Mouse (Mus musculus) heart, postnatal 0 days (tissue): ENCODE data around the gene Vezf1. TPM values are rescaled to one million over a fixed set of nuclear protein-coding genes. Genes with fewer than 3 reads are reported as not detected.
A peak's percentile ranks its signal among the peaks of the same experiment; 100 is the strongest.

ENCODE experiments used
- ATAC-seq: fragments of 200-750 bp; cut with Nextera tagmentation; 2 replicates; pipeline ENCODE4 v1.8.0; 2017; ENCODE audit warnings: low read depth, moderate number of reproducible peaks, moderate library complexity; ENCODE audit not compliant: insufficient read depth
- DNase-seq: peaks from one replicate; pipeline ENCODE4 v3.0.0-alpha.2; 2016; ENCODE audit warnings: low spot score
- H3K27ac ChIP-seq: fragments of 300-500 bp; sonication (generic); 2 replicates; pipeline ENCODE4 v1.5.1; 2014; ENCODE audit warnings: low read depth, mild to moderate bottlenecking
- H3K27me3 ChIP-seq: fragments of 300-500 bp; sonication (generic); 2 replicates; pipeline ENCODE4 v1.6.1; 2014; ENCODE audit warnings: low read length, mixed read lengths; ENCODE audit not compliant: control insufficient read depth, insufficient read depth
- H3K36me3 ChIP-seq: fragments of 300-500 bp; sonication (generic); replicated peaks from 2 replicates; pipeline ENCODE4 v1.6.1; 2014; ENCODE audit warnings: low read length, mixed read lengths; ENCODE audit not compliant: control insufficient read depth, insufficient read depth
- H3K4me1 ChIP-seq: fragments of 300-500 bp; sonication (generic); 2 replicates; pipeline ENCODE4 v1.6.1; 2014; ENCODE audit warnings: antibody characterized with exemption; ENCODE audit not compliant: control insufficient read depth, insufficient read depth
- H3K4me2 ChIP-seq: fragments of 300-500 bp; sonication (generic); 2 replicates; pipeline ENCODE4 v1.6.1; 2014; ENCODE audit warnings: low read depth, mild to moderate bottlenecking, low read length, moderate library complexity
- H3K4me3 ChIP-seq: fragments of 300-500 bp; sonication (generic); 2 replicates; pipeline ENCODE4 v1.5.1; 2014; ENCODE audit warnings: low read depth, low read length
- H3K9ac ChIP-seq: fragments of 300-500 bp; sonication (generic); replicated peaks from 2 replicates; pipeline ENCODE4 v1.6.1; 2014; ENCODE audit warnings: low read depth, low read length, mixed read lengths
- H3K9me3 ChIP-seq: fragments of 300-500 bp; sonication (generic); replicated peaks from 2 replicates; pipeline ENCODE4 v1.6.1; 2016; ENCODE audit warnings: low read length; ENCODE audit not compliant: control insufficient read depth
- CTCF ChIP-seq: IDR thresholded peaks from 2 replicates; pipeline ENCODE4 v1.5.1; 2016; ENCODE audit warnings: antibody characterized with exemption, control low read depth, low read depth
- EP300 ChIP-seq: IDR thresholded peaks from 2 replicates; pipeline ENCODE4 v1.6.1; 2016; ENCODE audit warnings: antibody characterized with exemption, low read depth
- WGBS: fragments of 180-500 bp; shearing (Covaris S2); extraction: QIAGEN DNeasy Blood & Tissue Kit; methylation state at CpG from one replicate; pipeline ENCODE4 v1.1.7; 2014; 5-methylcytosine and 5-hydroxymethylcytosine counted together
- polyA plus RNA-seq: library from polyadenylated mRNA; unstranded; fragments of >200 nt; fragmentation: Nextera tagmentation; extraction: Ambion mirVana; gene quantifications from 2 replicates; pipeline ENCODE4 v1.2.1, GENCODE M21; 2015
- total RNA-seq: library from RNA; depleted of rRNA; stranded (reverse); fragments of >200 nt; gene quantifications from 2 replicates; pipeline ENCODE4 v1.2.3, GENCODE M21; 2014; ENCODE audit warnings: low replicate concordance

Gene Vezf1
- total and polyA plus RNA-seq, 2 experiments from 2014 or later: 17.6 to 31.9 TPM

- H3K27ac ChIP-seq: no peak overlapping the region
- H3K9me3 ChIP-seq: no peaks in the 10 kb centered on the region
- H3K4me1 ChIP-seq: peaks cover 17% of the 10 kb centered on the region
- no peak overlapping the region for H3K4me3 ChIP-seq
- H3K9ac ChIP-seq: no peak overlapping the region
- H3K36me3 ChIP-seq: no peaks in the 10 kb centered on the region
- WGBS: 60% methylated on average over 2 of the region's 2 CpGs
- DNase-seq: no peak
- H3K4me2 ChIP-seq: no peak overlapping the region
- TF ChIP-seq CTCF (no peak), EP300 (no peak)
- H3K27me3 ChIP-seq: no peaks in the 10 kb centered on the region
- ATAC-seq: no peak
Measured at GRCm38 (mm10) chr11:88030836-88031235, 37.2 kb upstream of the Vezf1 start.

- Histone ChIP-seq H3K9me3 (no peaks in the 10 kb centered on the region), H3K4me3 (no peak overlapping the region), H3K27ac (no peak overlapping the region), H3K4me1 (peaks cover 17% of the 10 kb centered on the region), H3K27me3 (no peaks in the 10 kb centered on the region), H3K4me2 (no peak overlapping the region), H3K9ac (no peak overlapping the region), H3K36me3 (no peaks in the 10 kb centered on the region)
- 94% methylated on average over 5 of the region's 5 CpGs for WGBS
- ATAC-seq (no peak), DNase-seq (no peak)
- TF ChIP-seq CTCF (no peak), EP300 (no peak)
Measured at GRCm38 (mm10) chr11:88031753-88032152, 36.3 kb upstream of the Vezf1 start.

GRCm38 (mm10) chr11:88035970-88036369 is 32.1 kb upstream of the Vezf1 start:
- no peak for ATAC-seq
- Histone ChIP-seq H3K4me2 (no peak overlapping the region), H3K9ac (no peak overlapping the region), H3K36me3 (no peaks in the 10 kb centered on the region), H3K27ac (no peak overlapping the region), H3K4me3 (no peak overlapping the region), H3K4me1 (no peaks in the 10 kb centered on the region), H3K27me3 (no peaks in the 10 kb centered on the region), H3K9me3 (no peaks in the 10 kb centered on the region)
- 67% methylated on average over 7 of the region's 7 CpGs for WGBS
- TF ChIP-seq CTCF (no peak), EP300 (no peak)
- no peak for DNase-seq

GRCm38 (mm10) chr11:88036761-88037251 is 31.3 kb upstream of the Vezf1 start:
- DNase-seq: no peak
- TF ChIP-seq CTCF: no peak
- no peak for TF ChIP-seq EP300
- Histone ChIP-seq H3K4me1 (no peaks in the 10 kb centered on the region), H3K27me3 (no peaks in the 10 kb centered on the region), H3K9me3 (no peaks in the 10 kb centered on the region), H3K27ac (peak overlapping the region; percentile 47), H3K4me3 (no peak overlapping the region), H3K36me3 (no peaks in the 10 kb centered on the region), H3K9ac (no peak overlapping the region), H3K4me2 (no peak overlapping the region)
- peak; percentile 60 for ATAC-seq
- 30% methylated on average over 10 of the region's 10 CpGs for WGBS

- WGBS: 62% methylated on average over 3 of the region's 3 CpGs
- H3K9me3 ChIP-seq: no peaks in the 10 kb centered on the region
- no peak overlapping the region for H3K4me3 ChIP-seq
- DNase-seq: no peak
- no peaks in the 10 kb centered on the region for H3K36me3 ChIP-seq
- peak overlapping the region; percentile 47 for H3K27ac ChIP-seq
- no peak for ATAC-seq
- H3K9ac ChIP-seq: no peak overlapping the region
- H3K4me1 ChIP-seq: no peaks in the 10 kb centered on the region
- H3K4me2 ChIP-seq: no peak overlapping the region
- TF ChIP-seq EP300 (no peak), CTCF (no peak)
- no peaks in the 10 kb centered on the region for H3K27me3 ChIP-seq
Measured at GRCm38 (mm10) chr11:88037386-88037785, 30.7 kb upstream of the Vezf1 start.

- ATAC-seq (no peak), DNase-seq (no peak)
- 55% methylated on average over 1 of the region's 1 CpGs for WGBS
Measured at GRCm38 (mm10) chr11:88039066-88039465, 29.0 kb upstream of the Vezf1 start.

More at GRCm38 (mm10) chr11:88039066-88039465, 29.0 kb upstream of the Vezf1 start:
- no peaks in the 10 kb centered on the region for H3K36me3 ChIP-seq
- H3K4me1 ChIP-seq: no peaks in the 10 kb centered on the region
- TF ChIP-seq EP300 (no peak), CTCF (no peak)
- H3K4me2 ChIP-seq: no peak overlapping the region
- no peak overlapping the region for H3K4me3 ChIP-seq
- H3K9me3 ChIP-seq: no peaks in the 10 kb centered on the region
- no peak overlapping the region for H3K9ac ChIP-seq
- H3K27me3 ChIP-seq: no peaks in the 10 kb centered on the region
- H3K27ac ChIP-seq: no peak overlapping the region
